ENCODE assay signal across 12 mouse cellular contexts in genomic region chr2:19521662-19522061, GRCm38 (mm10). TPM values are rescaled to one million over a fixed set of nuclear protein-coding genes. Genes with fewer than 3 reads are reported as not detected.
DNase-seq lines count a peak whose midpoint lies in the region; ATAC-seq and TF ChIP-seq lines count a peak whose summit lies in the region.
"Had no signal": no experiment of that assay in that cellular context is flagged by ENCODE, and none has a peak within 500 bp of the region (broad histone marks: within the 10 kb centered on the region; RNA-seq: fewer than 3 reads in every experiment).

No protein-coding gene starts in this region.

- H3K4me2 ChIP-seq in midbrain, embryonic 14.5 days (ENCODE audit: low read length) = no peak overlapping the region
- H3K4me2 ChIP-seq in midbrain, embryonic 11.5 days = no peak overlapping the region
- no peak overlapping the region for H3K4me2 ChIP-seq in stomach, postnatal 0 days (replicated peaks; ENCODE audit: low read depth)
- H3K4me2 ChIP-seq in midbrain, embryonic 15.5 days = no peak overlapping the region

- no peak overlapping the region for H3K9ac ChIP-seq in midbrain, embryonic 14.5 days (replicated peaks; ENCODE audit: low read length)
- H3K9ac ChIP-seq in midbrain, embryonic 11.5 days (ENCODE audit: low read length) = no peak overlapping the region
- no peak overlapping the region for H3K9ac ChIP-seq in stomach, postnatal 0 days (ENCODE audit: low read length)
- no peak overlapping the region for H3K9ac ChIP-seq in midbrain, embryonic 15.5 days

- peak; percentile 14 for DNase-seq in embryo, embryonic 10.5 days (ENCODE audit: low spot score)
- DNase-seq in embryo, embryonic 10 days (ENCODE audit: low spot score) = no peak
- DNase-seq in midbrain, embryonic 14.5 days = peak; percentile 35
- DNase-seq in midbrain, embryonic 11.5 days (ENCODE audit: low spot score, missing footprints) = no peak
- peak; percentile 35 to 45 for DNase-seq in layer of hippocampus, postnatal 10 days (ENCODE audit: low spot score in 2 of 2)
- no peak for DNase-seq in stomach, postnatal 0 days (ENCODE audit: low spot score)
- no peak for DNase-seq in urinary bladder, adult 18-20 months (ENCODE audit: low spot score in 2 of 2)

- TF ChIP-seq EP300 in stomach, postnatal 0 days (optimal IDR thresholded peaks at IDR 0.05) = no peak

- H3K9me3 ChIP-seq in midbrain, embryonic 14.5 days (ENCODE audit: control insufficient read depth, low read length) = no peaks in the 10 kb centered on the region
- no peaks in the 10 kb centered on the region for H3K9me3 ChIP-seq in midbrain, embryonic 11.5 days (ENCODE audit: control insufficient read depth, low read length)
- no peaks in the 10 kb centered on the region for H3K9me3 ChIP-seq in stomach, postnatal 0 days (ENCODE audit: control insufficient read depth, low read length)
- no peaks in the 10 kb centered on the region for H3K9me3 ChIP-seq in midbrain, embryonic 15.5 days

- peaks cover 5% of the 10 kb centered on the region; the same call in 1 of the 2 replicates for H3K4me1 ChIP-seq in midbrain, embryonic 14.5 days (ENCODE audit: control insufficient read depth, insufficient read depth, low read length)
- peaks cover 4% of the 10 kb centered on the region; the same call in 1 of the 2 replicates for H3K4me1 ChIP-seq in midbrain, embryonic 11.5 days (ENCODE audit: control insufficient read depth, insufficient read depth, low read length)
- H3K4me1 ChIP-seq in stomach, postnatal 0 days (replicated peaks; ENCODE audit: control insufficient read depth, insufficient read depth) = no peaks in the 10 kb centered on the region
- H3K4me1 ChIP-seq in midbrain, embryonic 15.5 days = no peaks in the 10 kb centered on the region

- peaks cover 11% of the 10 kb centered on the region; the same call in 1 of the 2 replicates for H3K27me3 ChIP-seq in midbrain, embryonic 14.5 days (ENCODE audit: control insufficient read depth, insufficient read depth, low read length)
- H3K27me3 ChIP-seq in midbrain, embryonic 11.5 days (ENCODE audit: control insufficient read depth, insufficient read depth, low read length) = peaks cover 6% of the 10 kb centered on the region; the same call in 1 of the 2 replicates
- H3K27me3 ChIP-seq in stomach, postnatal 0 days (ENCODE audit: control insufficient read depth, insufficient read depth, low read length) = no peaks in the 10 kb centered on the region; the same call in 1 of the 2 replicates
- 0 out of 2 replicates have a peak, but pooled peaks cover 5% of the 10 kb centered on the region for H3K27me3 ChIP-seq in midbrain, embryonic 15.5 days (replicated peaks)

- no peak overlapping the region for H3K27ac ChIP-seq in midbrain, embryonic 14.5 days (replicated peaks; ENCODE audit: low read depth, low read length)
- H3K27ac ChIP-seq in midbrain, embryonic 11.5 days (ENCODE audit: low read depth, low read length) = no peak overlapping the region
- no peak overlapping the region for H3K27ac ChIP-seq in stomach, postnatal 0 days (replicated peaks)
- no peak overlapping the region for H3K27ac ChIP-seq in midbrain, embryonic 15.5 days

- ATAC-seq in midbrain, embryonic 14.5 days (ENCODE audit: low FRiP score, low TSS enrichment) = no peak
- ATAC-seq in midbrain, embryonic 11.5 days (ENCODE audit: low FRiP score) = no peak
- no peak for ATAC-seq in stomach, postnatal 0 days (ENCODE audit: low FRiP score, low TSS enrichment)
- no peak for ATAC-seq in midbrain, embryonic 15.5 days (replicated peaks)

- 43% methylated on average over 7 of the region's 7 CpGs for WGBS in midbrain, embryonic 14.5 days
- WGBS in midbrain, embryonic 11.5 days = 39% methylated on average over 7 of the region's 7 CpGs
- 21% methylated on average over 7 of the region's 7 CpGs for WGBS in stomach, postnatal 0 days
- WGBS in midbrain, embryonic 15.5 days = 40% methylated on average over 7 of the region's 7 CpGs

- no peak overlapping the region for H3K4me3 ChIP-seq in midbrain, embryonic 14.5 days (replicated peaks; ENCODE audit: low read depth, low read length)
- no peak overlapping the region for H3K4me3 ChIP-seq in midbrain, embryonic 11.5 days (ENCODE audit: low read depth, low read length)
- no peak overlapping the region for H3K4me3 ChIP-seq in stomach, postnatal 0 days (ENCODE audit: low read depth, low read length)
- no peak overlapping the region for H3K4me3 ChIP-seq in midbrain, embryonic 15.5 days
- H3K4me3 ChIP-seq: erythroblast, embryonic 14.5 days; myocyte had no signal

- peak; percentile 53 for TF ChIP-seq CTCF in stomach, postnatal 0 days (IDR thresholded peaks at IDR 0.05; ENCODE audit: low read depth)

- no peaks in the 10 kb centered on the region for H3K36me3 ChIP-seq in midbrain, embryonic 14.5 days (ENCODE audit: control insufficient read depth, insufficient read depth, low read length)
- no peaks in the 10 kb centered on the region for H3K36me3 ChIP-seq in midbrain, embryonic 11.5 days (ENCODE audit: control insufficient read depth, insufficient read depth, low read length)
- H3K36me3 ChIP-seq in stomach, postnatal 0 days (ENCODE audit: control insufficient read depth, insufficient read depth, low read length) = no peaks in the 10 kb centered on the region
- H3K36me3 ChIP-seq in midbrain, embryonic 15.5 days (replicated peaks) = no peaks in the 10 kb centered on the region

RNA-seq across cellular contexts. Expression of gene 4921504E06Rik, which starts 32.1 kb away (rescaled TPM):
- 0.12 and 0.24 TPM in 2 replicates for polyA plus RNA-seq in midbrain, embryonic 14.5 days (2014; fragmentation: Nextera tagmentation; extraction: Ambion mirVana)
- not detected in 2 replicates for polyA plus RNA-seq in midbrain, embryonic 11.5 days (2014; fragmentation: Nextera tagmentation; extraction: Ambion mirVana)
- total RNA-seq in layer of hippocampus, postnatal 10 days (2021) = not detected
- polyA plus RNA-seq in stomach, postnatal 0 days (2015; fragmentation: Nextera tagmentation; extraction: Ambion mirVana) = 0.05 TPM in 1 of 2 replicates, not detected in the other
- polyA plus RNA-seq in midbrain, embryonic 15.5 days (2015; fragmentation: Nextera tagmentation; extraction: Ambion mirVana) = not detected in 2 replicates
- total RNA-seq: left cerebral cortex, postnatal 10 days had no signal
- polyA plus RNA-seq: erythroblast, embryonic 14.5 days; myocyte; stomach, embryonic 16.5 days had no signal

Comparison
In these comparisons a context has a peak if more than half of its experiments do, and no peak if none do; other contexts are left out.
1. DNase-seq: peak in embryo, embryonic 10.5 days (single experiment), midbrain, embryonic 14.5 days (single experiment) and layer of hippocampus, postnatal 10 days (2 of 2); none in embryo, embryonic 10 days (single experiment), midbrain, embryonic 11.5 days (single experiment), stomach, postnatal 0 days (single experiment) and urinary bladder, adult 18-20 months (0 of 2).